Mouse (Mus musculus): ENCODE measurements at regions not wholly inside any gene's neighbourhood (a gene's known extent, or its start where the extent isn't known, plus 50 kb on each side); places are given as distances from the start of the nearest gene placed in this dataset.

DNA sequence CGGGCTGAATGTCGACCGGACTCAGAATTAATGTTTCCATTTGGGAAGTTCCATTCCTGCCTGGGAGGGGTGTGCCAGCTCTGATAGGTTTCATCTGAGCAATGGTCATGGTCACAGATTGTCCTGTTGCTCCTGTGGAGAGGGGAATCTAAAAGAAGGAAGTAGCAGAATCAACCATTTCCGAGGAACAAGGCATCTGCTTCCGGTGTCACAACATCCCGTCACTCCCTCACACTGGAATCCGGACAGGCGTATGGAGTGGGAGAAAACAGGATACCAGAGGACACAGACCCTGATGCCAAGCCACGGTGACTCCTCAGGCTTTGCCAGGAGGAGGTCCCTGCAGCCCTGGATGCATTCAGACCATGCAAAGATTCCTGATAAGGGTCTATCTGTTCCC, 168.0 kb downstream of the Maf start:
- Histone ChIP-seq H3K36me3 (no peaks in the 10 kb centered on the region), H3K4me3 (no peak overlapping the region), H3K4me2 (no peak overlapping the region; the same call in 1 of the 2 replicates), H3K9ac (no peak overlapping the region), H3K27ac (no peak overlapping the region), H3K9me3 (no peaks in the 10 kb centered on the region), H3K27me3 (peaks cover 8% of the 10 kb centered on the region), H3K4me1 (0 out of 2 replicates have a peak, but pooled peaks cover 3% of the 10 kb centered on the region)
- WGBS, result 70% methylated on average over 9 of the region's 9 CpGs
- ATAC-seq (ENCODE audit: borderline replicate concordance, extremely low read depth, low FRiP score, low TSS enrichment), result no peak

DNA sequence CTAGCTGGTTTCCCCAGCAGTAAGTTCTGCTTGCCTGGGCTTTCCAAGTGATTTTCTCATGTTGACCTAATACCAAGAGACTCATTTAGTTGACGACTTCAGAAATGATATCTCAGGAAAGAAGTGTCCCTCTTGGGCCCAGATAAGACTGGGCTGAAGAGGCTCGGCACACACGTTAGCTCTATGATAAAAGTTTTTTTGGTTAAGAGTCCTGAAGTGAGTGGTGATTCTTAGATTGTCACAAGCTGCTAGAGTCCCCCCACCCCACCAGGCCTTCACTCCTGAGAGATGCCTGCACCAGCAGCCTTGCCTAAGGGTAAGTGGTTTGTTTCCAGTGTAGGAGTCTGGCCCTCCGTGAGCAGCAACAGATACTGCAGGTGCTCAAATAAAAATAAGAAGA, 169.4 kb downstream of the Maf start:
- Histone ChIP-seq H3K9me3 (no peaks in the 10 kb centered on the region), H3K27ac (no peak overlapping the region), H3K4me1 (0 out of 2 replicates have a peak, but pooled peaks cover 3% of the 10 kb centered on the region), H3K9ac (no peak overlapping the region), H3K36me3 (no peaks in the 10 kb centered on the region), H3K4me2 (no peak overlapping the region), H3K27me3 (peaks cover 8% of the 10 kb centered on the region), H3K4me3 (no peak overlapping the region)
- 59% methylated on average over 4 of the region's 4 CpGs for WGBS
- no peak for ATAC-seq (ENCODE audit: borderline replicate concordance, extremely low read depth, low FRiP score, low TSS enrichment)

DNA sequence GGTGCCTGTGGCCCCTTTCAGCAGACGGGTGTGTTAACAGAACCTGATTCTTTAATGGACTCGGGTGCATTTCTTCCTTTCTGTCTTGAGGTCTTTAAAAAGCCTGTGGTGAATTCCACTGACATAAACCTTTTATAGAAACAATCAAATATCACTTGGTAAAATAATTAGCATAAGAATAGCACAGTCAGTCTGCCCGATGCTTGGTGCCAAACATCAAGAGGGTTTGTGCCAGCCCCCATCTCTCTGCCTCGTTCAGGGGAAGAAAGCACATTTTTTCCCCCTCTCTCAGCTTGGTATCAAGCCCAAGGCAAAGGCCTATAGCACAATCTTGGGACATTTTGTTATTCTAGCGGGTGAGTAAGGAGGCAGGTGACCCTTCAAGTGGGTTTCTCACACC, 169.8 kb downstream of the Maf start:
- 56% methylated on average over 5 of the region's 5 CpGs for WGBS
- Histone ChIP-seq H3K27ac (no peak overlapping the region), H3K36me3 (no peaks in the 10 kb centered on the region), H3K4me1 (0 out of 2 replicates have a peak, but pooled peaks cover 3% of the 10 kb centered on the region), H3K27me3 (peaks cover 8% of the 10 kb centered on the region), H3K9me3 (no peaks in the 10 kb centered on the region), H3K9ac (no peak overlapping the region), H3K4me2 (no peak overlapping the region), H3K4me3 (no peak overlapping the region)
- ATAC-seq (ENCODE audit: borderline replicate concordance, extremely low read depth, low FRiP score, low TSS enrichment), result no peak

DNA sequence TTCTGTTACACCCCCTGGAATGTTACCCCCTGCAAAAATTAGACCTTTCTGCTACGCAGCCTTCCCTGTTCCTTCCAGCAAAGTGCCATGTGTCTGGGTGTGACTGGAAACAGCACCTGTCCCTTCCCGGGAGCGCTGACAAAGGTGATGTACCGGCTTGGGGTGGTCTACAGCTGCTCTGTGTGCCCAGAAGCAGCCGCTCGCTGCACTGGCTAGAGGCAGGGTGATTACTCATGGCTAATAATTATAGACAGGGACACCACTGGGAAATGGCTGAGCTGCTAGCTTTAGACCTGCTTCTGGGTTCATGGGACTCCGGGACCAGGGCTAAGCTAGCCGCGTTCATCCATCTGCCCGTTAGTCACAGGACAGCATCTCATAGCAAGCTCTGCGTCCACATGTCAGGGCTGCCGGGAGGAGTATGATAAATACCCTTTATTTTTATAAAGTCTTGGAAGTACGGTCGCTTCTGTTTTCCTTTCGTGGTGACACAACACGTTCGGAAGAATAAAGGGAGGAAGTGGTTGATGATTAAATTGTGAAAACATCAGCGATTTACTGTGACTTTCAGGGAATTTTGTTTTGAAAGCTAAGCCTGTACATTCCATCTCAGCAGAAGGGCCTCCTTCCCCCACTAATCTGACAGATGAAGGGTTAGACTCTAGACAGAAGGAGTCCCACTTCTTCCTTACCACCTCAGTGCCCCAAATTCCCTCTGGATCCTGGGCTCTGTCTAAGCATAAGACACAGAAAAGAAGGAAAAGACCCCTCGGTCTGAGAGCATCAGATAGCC, 170.8 kb downstream of the Maf start:
- Histone ChIP-seq H3K9ac (no peak overlapping the region), H3K9me3 (no peaks in the 10 kb centered on the region), H3K4me3 (no peak overlapping the region), H3K27me3 (peaks cover 8% of the 10 kb centered on the region), H3K27ac (no peak overlapping the region), H3K36me3 (no peaks in the 10 kb centered on the region), H3K4me1 (0 out of 2 replicates have a peak, but pooled peaks cover 3% of the 10 kb centered on the region), H3K4me2 (no peak overlapping the region)
- no peak for ATAC-seq (ENCODE audit: borderline replicate concordance, extremely low read depth, low FRiP score, low TSS enrichment)
- WGBS, result 39% methylated on average over 19 of the region's 19 CpGs

DNA sequence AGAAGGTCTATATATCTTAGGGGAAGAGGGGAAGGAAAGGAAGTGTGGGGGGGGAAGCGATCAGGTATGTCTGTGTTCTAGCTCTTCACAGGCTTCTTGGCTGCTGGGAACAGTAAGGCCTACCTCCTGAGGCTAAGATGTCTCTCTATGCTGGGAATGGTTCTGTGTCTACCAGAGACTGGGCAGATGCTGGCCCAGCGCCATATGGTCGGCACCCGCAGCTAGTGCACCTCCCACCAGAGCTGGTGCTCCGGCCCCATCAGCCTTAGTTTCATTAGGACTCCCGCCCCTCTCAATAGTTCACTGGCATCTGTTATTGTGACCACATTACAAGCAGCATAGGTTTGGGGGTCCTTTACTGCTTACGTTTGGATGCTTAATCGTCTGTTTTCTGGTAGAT, 171.6 kb downstream of the Maf start:
- H3K4me1 ChIP-seq, result 0 out of 2 replicates have a peak, but pooled peaks cover 3% of the 10 kb centered on the region
- H3K4me3 ChIP-seq, result no peak overlapping the region
- no peak overlapping the region for H3K27ac ChIP-seq
- no peak overlapping the region for H3K4me2 ChIP-seq
- H3K9me3 ChIP-seq, result no peaks in the 10 kb centered on the region
- H3K36me3 ChIP-seq, result no peaks in the 10 kb centered on the region
- 85% methylated on average over 8 of the region's 8 CpGs for WGBS
- no peak overlapping the region for H3K9ac ChIP-seq
- ATAC-seq (ENCODE audit: borderline replicate concordance, extremely low read depth, low FRiP score, low TSS enrichment), result no peak
- peaks cover 8% of the 10 kb centered on the region for H3K27me3 ChIP-seq

DNA sequence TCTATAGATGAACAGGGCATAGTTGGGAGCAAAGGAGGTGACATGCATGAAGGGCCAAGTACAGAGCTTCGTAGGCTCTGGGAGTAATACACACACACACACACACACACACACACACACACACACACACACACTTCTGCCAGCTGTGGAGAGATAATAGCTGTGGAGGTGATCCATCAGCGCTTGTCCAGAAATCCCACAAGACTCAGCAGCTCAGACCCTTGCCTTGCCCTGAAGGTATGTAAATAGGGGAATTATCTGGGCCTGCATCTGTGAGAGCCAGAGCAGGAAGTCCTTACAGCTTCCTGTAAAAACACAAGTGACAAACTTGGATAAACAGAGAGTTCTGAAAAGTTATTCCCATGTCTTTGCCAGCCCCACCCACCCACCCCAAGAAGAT, 173.6 kb downstream of the Maf start:
- Histone ChIP-seq H3K36me3 (no peaks in the 10 kb centered on the region), H3K27ac (no peak overlapping the region), H3K27me3 (peaks cover 8% of the 10 kb centered on the region), H3K9ac (no peak overlapping the region), H3K4me2 (no peak overlapping the region), H3K4me3 (no peak overlapping the region), H3K4me1 (0 out of 2 replicates have a peak, but pooled peaks cover 10% of the 10 kb centered on the region), H3K9me3 (no peaks in the 10 kb centered on the region)
- WGBS, result 13% methylated on average over 2 of the region's 2 CpGs
- ATAC-seq (ENCODE audit: borderline replicate concordance, extremely low read depth, low FRiP score, low TSS enrichment), result peak; percentile 32; the same call in 1 of the 2 replicates

DNA sequence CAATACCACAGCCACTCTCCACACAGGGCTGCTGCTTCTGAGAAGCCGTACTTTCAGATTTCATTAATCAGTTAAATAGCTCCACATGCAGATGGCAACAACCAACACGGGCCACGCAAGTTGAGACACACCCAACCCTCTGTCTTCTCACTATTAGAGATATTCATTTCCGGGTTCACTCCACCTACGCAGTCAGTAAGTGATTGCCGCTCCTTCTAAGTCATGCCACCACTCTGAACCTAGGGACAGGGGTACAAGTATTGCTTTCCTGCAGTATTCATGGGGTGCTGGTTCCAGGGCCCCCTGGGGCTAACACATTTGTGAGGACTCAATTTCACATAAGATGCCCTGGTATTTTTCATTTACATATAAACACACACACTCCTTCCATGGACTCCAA, 176.3 kb downstream of the Maf start:
- Histone ChIP-seq H3K4me1 (0 out of 2 replicates have a peak, but pooled peaks cover 7% of the 10 kb centered on the region), H3K36me3 (no peaks in the 10 kb centered on the region)
- no peak for ATAC-seq (ENCODE audit: borderline replicate concordance, extremely low read depth, low FRiP score, low TSS enrichment)

DNA sequence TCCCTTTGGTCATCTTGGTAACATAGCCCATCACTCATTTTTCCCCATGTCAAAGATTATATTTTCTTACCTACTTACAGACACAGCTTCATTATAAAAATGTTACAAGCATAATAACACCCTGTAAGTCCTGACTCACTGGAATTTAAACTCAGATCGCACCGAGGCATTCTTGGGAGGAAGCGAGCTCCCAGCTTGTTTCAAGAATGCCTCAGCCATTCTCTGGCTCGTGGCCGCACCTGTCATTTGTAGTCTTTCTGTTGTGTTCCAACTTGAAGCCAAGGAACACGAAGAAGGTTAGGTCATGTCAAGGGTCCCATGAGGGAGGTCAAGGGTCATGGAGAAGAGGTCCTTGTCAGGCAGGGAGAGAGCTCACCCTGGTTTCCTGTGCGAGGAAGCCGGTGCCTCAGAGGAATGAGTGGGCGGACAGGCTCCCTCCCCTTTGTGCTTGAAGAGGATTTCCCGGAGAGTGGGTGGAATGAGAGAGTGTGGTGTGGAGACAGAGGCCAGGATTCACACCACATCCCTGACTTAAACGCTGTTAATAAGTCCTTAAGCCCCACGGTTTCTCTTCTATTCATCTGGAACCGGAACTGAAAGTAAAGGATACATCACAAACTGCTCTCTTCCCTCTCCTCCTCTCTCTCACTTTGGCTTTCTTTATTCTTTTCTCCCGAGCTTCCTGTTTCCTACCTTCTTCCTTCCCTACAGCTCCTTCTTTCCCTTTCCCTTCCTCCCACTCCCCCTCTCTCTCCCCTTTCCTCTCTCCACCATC, 177.8 kb downstream of the Maf start:
- Histone ChIP-seq H3K9me3 (no peaks in the 10 kb centered on the region), H3K27me3 (no peaks in the 10 kb centered on the region), H3K4me1 (peaks cover 11% of the 10 kb centered on the region; the same call in 1 of the 2 replicates), H3K4me3 (0 out of 2 replicates have a peak overlapping the region, but pooled peaks have one; percentile 2), H3K27ac (no peak overlapping the region), H3K4me2 (peak overlapping the region; percentile 28), H3K36me3 (no peaks in the 10 kb centered on the region), H3K9ac (no peak overlapping the region)
- 29% methylated on average over 14 of the region's 14 CpGs for WGBS
- no peak for ATAC-seq (ENCODE audit: borderline replicate concordance, extremely low read depth, low FRiP score, low TSS enrichment)

More for the DNA sequence above, 176.3 kb downstream of the Maf start:
- Histone ChIP-seq H3K4me2 (no peak overlapping the region), H3K4me3 (no peak overlapping the region), H3K9ac (no peak overlapping the region), H3K27ac (no peak overlapping the region), H3K9me3 (no peaks in the 10 kb centered on the region), H3K27me3 (peaks cover 6% of the 10 kb centered on the region)
- 90% methylated on average over 6 of the region's 6 CpGs for WGBS

DNA sequence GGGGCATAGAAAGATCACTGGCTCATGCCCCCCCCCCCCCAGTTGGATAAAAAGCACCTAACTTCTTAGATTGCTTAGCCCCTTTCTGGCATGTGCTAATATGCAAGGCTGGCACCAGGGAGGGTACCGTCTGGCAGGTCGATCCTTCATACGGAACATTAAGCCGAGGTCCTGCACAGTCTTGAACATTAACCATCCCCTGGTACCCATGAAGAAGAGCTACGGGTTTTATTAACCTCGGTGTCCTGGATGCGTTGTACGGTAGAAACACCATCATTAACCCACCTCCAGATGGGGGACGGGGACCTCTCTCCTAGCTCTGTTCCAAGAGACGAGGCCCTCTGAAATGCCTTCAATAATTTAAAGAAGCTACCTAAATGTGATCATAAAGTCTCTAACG, 178.7 kb downstream of the Maf start:
- no peaks in the 10 kb centered on the region for H3K36me3 ChIP-seq
- no peak overlapping the region for H3K27ac ChIP-seq
- H3K4me2 ChIP-seq, result no peak overlapping the region
- no peak for ATAC-seq (ENCODE audit: borderline replicate concordance, extremely low read depth, low FRiP score, low TSS enrichment)
- peaks cover 13% of the 10 kb centered on the region; the same call in 1 of the 2 replicates for H3K4me1 ChIP-seq
- 91% methylated on average over 11 of the region's 11 CpGs for WGBS
- no peak overlapping the region for H3K9ac ChIP-seq
- H3K9me3 ChIP-seq, result no peaks in the 10 kb centered on the region
- H3K4me3 ChIP-seq, result no peak overlapping the region
- H3K27me3 ChIP-seq, result no peaks in the 10 kb centered on the region

DNA sequence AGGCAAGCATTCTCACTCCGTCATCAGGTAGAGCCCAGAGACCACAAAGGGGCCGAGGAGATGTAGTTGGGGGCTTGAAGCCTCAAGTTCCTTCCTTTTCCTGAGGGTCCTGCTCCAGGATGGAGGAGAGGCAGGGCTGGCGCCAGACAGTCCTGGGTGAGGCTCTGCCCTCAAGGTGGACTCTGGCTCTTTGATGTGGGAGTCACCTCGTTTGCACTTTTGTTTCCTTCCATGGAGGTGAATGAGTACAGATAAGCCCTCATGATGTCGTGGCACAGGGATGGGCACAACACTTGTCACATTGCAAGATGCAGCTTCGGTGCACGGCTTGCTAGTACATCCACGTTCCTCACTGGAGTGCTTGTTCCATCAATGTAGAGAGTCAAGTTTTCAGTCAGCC, 182.4 kb downstream of the Maf start:
- Histone ChIP-seq H3K4me1 (peaks cover 11% of the 10 kb centered on the region; the same call in 1 of the 2 replicates), H3K4me3 (no peak overlapping the region), H3K27me3 (no peaks in the 10 kb centered on the region), H3K27ac (no peak overlapping the region), H3K9ac (no peak overlapping the region), H3K36me3 (no peaks in the 10 kb centered on the region), H3K9me3 (no peaks in the 10 kb centered on the region), H3K4me2 (no peak overlapping the region)
- no peak for ATAC-seq (ENCODE audit: borderline replicate concordance, extremely low read depth, low FRiP score, low TSS enrichment)
- 75% methylated on average over 8 of the region's 8 CpGs for WGBS

DNA sequence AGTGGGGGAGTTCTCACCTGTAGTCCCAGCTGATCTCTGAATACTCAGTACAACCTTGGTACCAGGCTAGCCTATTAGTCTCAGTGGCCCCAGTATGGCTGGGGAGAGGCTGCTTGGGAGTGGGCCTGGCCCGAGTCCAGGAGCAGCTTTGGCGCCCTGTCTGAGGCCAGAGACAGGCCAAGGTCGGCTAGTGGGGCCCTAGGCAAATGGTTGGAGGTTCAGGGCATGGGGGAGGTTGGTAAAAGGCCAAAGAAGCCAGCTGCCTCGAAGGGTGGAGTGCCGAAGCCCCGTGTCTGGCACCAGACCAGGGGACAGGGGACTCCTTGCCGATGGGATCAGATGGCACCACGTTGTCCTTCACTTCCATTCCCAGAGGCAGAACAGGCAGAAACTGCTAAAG, 182.9 kb downstream of the Maf start:
- Histone ChIP-seq H3K9ac (no peak overlapping the region), H3K4me3 (no peak overlapping the region), H3K27ac (no peak overlapping the region), H3K4me1 (peaks cover 7% of the 10 kb centered on the region; the same call in 1 of the 2 replicates), H3K4me2 (no peak overlapping the region), H3K9me3 (no peaks in the 10 kb centered on the region), H3K27me3 (no peaks in the 10 kb centered on the region), H3K36me3 (no peaks in the 10 kb centered on the region)
- 42% methylated on average over 8 of the region's 8 CpGs for WGBS
- no peak for ATAC-seq (ENCODE audit: borderline replicate concordance, extremely low read depth, low FRiP score, low TSS enrichment)

DNA sequence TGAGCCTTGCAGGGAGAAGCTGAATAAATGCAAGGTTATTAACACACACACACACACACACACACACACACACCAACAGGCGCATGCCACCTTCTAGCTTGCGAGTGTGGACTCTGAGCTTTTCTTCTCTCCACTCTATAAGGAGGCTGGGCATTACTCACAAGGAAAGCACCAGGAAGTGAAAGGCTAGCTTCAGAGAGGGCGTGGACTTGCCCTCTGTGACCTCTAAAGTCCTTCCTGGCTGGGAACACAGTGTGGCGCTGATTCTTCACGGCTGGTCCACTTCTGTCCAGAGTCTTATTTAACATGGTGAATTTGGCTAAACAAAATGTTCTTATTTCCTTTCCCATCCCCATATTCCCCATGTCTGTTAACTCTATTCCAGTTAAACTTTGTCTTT, 185.1 kb downstream of the Maf start:
- H3K9ac ChIP-seq, result no peak overlapping the region
- no peaks in the 10 kb centered on the region for H3K36me3 ChIP-seq
- no peak overlapping the region for H3K4me2 ChIP-seq
- no peak for ATAC-seq (ENCODE audit: borderline replicate concordance, extremely low read depth, low FRiP score, low TSS enrichment)
- no peaks in the 10 kb centered on the region for H3K9me3 ChIP-seq
- no peak overlapping the region for H3K4me3 ChIP-seq
- H3K4me1 ChIP-seq, result peaks cover 6% of the 10 kb centered on the region; the same call in 1 of the 2 replicates
- 62% methylated on average over 5 of the region's 5 CpGs for WGBS
- H3K27me3 ChIP-seq, result no peaks in the 10 kb centered on the region
- no peak overlapping the region for H3K27ac ChIP-seq
